Mouse (Mus musculus): ENCODE data around the gene Mapk6. TPM values are rescaled to one million over a fixed set of nuclear protein-coding genes. Genes with fewer than 3 reads are reported as not detected.

Gene Mapk6
- total RNA-seq, 2 experiments from 2014 or later, result 26.4 to 29.6 TPM

GRCm38 (mm10) chr9:75361699-75362098 lies 48.1 kb downstream of the Mapk6 start:
- Histone ChIP-seq H3K27ac (no peak overlapping the region), H3K4me3 (no peak overlapping the region)
- DNase-seq, result peak; percentile 86
- TF ChIP-seq CTCF (IDR thresholded peaks at IDR 0.05), result peak; percentile 96
- intact Hi-C loops (cut with DNase I), result loop anchor here (2.0 to 5.0 kb wide), 3 partner anchors 79 to 221 kb away; partner anchors contain the start of gene Leo1

DNA sequence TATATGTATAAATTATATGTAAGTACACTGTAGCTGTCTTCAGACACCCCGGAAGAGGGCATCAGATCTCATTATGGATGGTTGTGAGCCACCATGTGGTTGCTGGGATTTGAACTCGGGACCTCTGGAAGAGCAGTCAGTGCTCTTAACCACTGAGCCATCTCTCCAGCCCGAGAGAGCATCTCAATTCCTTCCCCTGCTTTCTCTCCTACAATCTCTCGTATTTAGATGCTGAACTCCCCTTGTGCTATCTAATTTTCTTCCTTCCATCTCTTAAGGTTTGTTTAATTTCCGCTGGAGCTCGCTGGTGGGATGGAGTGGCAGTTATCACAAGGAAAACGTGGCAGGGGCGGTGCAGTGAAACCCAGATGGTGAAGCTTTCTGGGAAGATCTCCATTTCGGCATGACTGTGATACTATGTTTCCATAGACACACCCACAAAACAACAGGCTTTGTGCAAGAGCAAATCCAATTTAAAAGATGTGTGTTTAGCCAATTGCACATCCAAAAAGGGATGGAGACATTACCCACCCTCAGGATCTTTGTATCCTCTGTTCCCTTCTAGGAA lies 52.6 kb downstream of the Mapk6 start:
- no peak overlapping the region for H3K4me3 ChIP-seq
- no peak for DNase-seq
- TF ChIP-seq CTCF (IDR thresholded peaks at IDR 0.05), result no peak
- intact Hi-C loops (cut with DNase I), result no loop called here
- H3K27ac ChIP-seq, result no peak overlapping the region

DNA sequence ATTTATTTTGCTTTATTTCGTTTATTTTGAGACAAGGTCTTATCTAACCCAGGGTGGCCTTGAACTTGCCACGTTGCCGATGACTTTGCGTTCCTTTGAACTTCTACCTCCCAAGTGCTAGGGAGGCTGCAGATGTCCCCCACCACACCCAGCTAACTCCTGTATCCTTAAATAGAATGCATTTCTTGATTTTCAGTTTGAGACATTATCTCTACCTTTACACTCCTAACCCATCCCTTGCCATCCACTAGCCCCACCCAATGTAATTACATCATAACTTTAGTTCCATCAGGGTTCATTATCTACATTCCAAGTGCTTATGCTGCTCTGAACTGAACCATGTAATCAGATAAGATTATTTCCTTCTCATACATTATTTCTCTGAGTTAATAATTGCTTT lies 54.0 kb downstream of the Mapk6 start:
- no peak overlapping the region for H3K4me3 ChIP-seq
- no peak overlapping the region for H3K27ac ChIP-seq
- intact Hi-C loops (cut with DNase I), result no loop called here
- TF ChIP-seq CTCF (IDR thresholded peaks at IDR 0.05), result no peak
- DNase-seq, result no peak

- intact Hi-C loops (cut with DNase I), result no loop called here
- DNase-seq, result no peak
- H3K27ac ChIP-seq, result no peak overlapping the region
- H3K4me3 ChIP-seq, result no peak overlapping the region
- TF ChIP-seq CTCF (IDR thresholded peaks at IDR 0.05), result no peak
These were observed 56.7 kb downstream of the Mapk6 start for GRCm38 (mm10) chr9:75353094-75353493.

DNA sequence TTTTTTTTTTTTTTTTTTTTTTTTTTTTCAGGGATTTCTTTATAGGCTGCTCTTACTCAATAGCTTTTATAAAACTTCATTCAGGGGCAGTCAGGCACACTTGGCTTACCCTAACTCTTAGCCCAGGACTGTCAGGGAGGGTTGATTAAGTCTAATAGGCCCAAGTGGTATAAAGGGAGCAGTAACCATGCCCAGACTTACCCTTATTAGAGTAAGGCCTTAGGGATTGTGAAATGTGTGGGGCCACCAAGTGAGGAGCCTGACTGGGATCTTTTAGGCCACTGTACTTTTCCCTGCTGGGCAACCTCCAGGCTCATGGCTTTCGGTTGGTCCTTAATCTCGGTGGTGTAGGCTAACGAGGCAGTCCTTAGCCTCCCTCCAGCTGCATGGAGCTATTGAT lies 61.2 kb downstream of the Mapk6 start:
- no peak for TF ChIP-seq CTCF (IDR thresholded peaks at IDR 0.05)
- no peak for DNase-seq

DNA sequence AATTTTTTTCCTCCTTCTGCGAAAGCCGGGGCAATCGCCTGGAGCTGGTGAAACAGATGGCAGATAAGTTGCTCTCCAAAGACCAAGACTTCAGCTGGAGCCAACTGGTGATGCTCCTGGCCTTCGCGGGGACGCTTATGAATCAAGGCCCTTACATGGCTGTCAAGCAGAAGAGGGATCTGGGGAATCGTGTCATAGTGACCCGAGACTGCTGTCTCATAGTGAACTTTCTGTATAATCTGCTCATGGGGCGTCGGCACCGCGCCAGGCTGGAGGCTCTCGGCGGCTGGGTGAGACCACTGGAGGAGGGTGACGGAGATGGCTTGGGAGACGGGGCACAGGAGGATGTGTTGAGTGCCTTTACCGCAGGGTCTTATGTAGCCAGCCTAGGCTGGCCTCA lies 61.7 kb downstream of the Mapk6 start:
- Histone ChIP-seq H3K27ac (no peak overlapping the region), H3K4me3 (no peak overlapping the region)
- no peak for DNase-seq
- intact Hi-C loops (cut with DNase I), result no loop called here
- no peak for TF ChIP-seq CTCF (IDR thresholded peaks at IDR 0.05)

More for the DNA sequence above, 61.2 kb downstream of the Mapk6 start:
- H3K27ac ChIP-seq, result no peak overlapping the region
- intact Hi-C loops (cut with DNase I), result no loop called here
- H3K4me3 ChIP-seq, result no peak overlapping the region

DNA sequence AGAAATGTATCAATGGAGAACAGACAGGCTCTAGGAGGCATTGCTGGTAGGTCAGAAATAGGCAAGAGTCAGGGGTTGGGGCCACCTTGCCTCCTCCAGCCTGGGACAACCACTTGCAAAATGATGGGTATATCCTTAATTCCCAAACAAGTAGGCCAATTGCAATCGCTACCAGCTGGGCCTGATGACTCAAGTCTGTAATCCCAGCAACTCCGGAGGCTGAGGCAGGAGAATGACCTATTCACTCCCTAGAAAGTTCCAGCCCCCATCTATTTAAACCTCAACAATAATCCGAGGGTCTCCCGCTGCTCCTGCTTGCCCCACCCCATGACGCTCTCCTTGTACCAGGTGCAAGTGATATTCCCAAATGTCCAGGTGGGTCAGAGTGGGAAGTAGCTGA lies 62.3 kb downstream of the Mapk6 start, which contains the start of gene Bcl2l10:
Bcl2l10 (plus strand) TSS at position 301 of the 400 bp plus-strand sequence.
- intact Hi-C loops (cut with DNase I), result no loop called here
- no peak for TF ChIP-seq CTCF (IDR thresholded peaks at IDR 0.05)
- Histone ChIP-seq H3K4me3 (no peak within 1 kb of the TSS), H3K27ac (no peak within 1 kb of the TSS)
- DNase-seq, result no peak

DNA sequence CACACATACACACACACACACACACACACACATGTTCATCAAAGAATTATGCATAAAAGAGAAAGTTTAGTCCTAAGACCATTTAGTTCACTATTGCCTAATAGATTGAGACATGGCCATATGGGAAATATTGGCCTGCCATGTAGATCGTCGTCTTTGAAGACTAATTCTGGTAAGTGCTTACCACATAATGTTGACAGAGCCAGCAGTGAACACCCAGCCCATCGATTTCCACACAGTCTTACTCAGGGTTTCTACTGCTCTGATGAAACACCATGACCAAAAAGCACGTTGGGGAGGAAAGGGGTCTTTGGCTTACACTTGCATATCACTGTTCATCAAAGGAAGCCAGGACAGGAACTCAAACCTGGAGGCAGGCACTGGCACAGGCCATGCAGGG lies 67.4 kb downstream of the Mapk6 start:
- TF ChIP-seq CTCF (IDR thresholded peaks at IDR 0.05), result no peak
- intact Hi-C loops (cut with DNase I), result no loop called here
- H3K27ac ChIP-seq, result no peak overlapping the region
- H3K4me3 ChIP-seq, result no peak overlapping the region
- no peak for DNase-seq

GRCm38 (mm10) chr9:75338016-75338415 lies 71.8 kb downstream of the Mapk6 start:
- no peak overlapping the region for H3K27ac ChIP-seq
- intact Hi-C loops (cut with DNase I), result no loop called here

GRCm38 (mm10) chr9:75334440-75334839 lies 75.4 kb downstream of the Mapk6 start:
- H3K27ac ChIP-seq, result no peak overlapping the region
- no peak for TF ChIP-seq CTCF (IDR thresholded peaks at IDR 0.05)
- intact Hi-C loops (cut with DNase I), result no loop called here
- DNase-seq, result no peak
- no peak overlapping the region for H3K4me3 ChIP-seq

More at GRCm38 (mm10) chr9:75338016-75338415, 71.8 kb downstream of the Mapk6 start:
- no peak overlapping the region for H3K4me3 ChIP-seq
- no peak for DNase-seq
- TF ChIP-seq CTCF (IDR thresholded peaks at IDR 0.05), result no peak

GRCm38 (mm10) chr9:75330821-75331220 lies 79.0 kb downstream of the Mapk6 start:
- Histone ChIP-seq H3K4me3 (no peak overlapping the region), H3K27ac (no peak overlapping the region)
- no peak for TF ChIP-seq CTCF (IDR thresholded peaks at IDR 0.05)
- intact Hi-C loops (cut with DNase I), result no loop called here
- no peak for DNase-seq

- TF ChIP-seq CTCF (IDR thresholded peaks at IDR 0.05), result no peak
- H3K4me3 ChIP-seq, result no peak overlapping the region
- intact Hi-C loops (cut with DNase I), result no loop called here
- no peak overlapping the region for H3K27ac ChIP-seq
- DNase-seq, result no peak
These were observed 81.8 kb downstream of the Mapk6 start for GRCm38 (mm10) chr9:75328047-75328446.

GRCm38 (mm10) chr9:75322099-75322885 lies 87.5 kb downstream of the Mapk6 start:
- TF ChIP-seq CTCF (IDR thresholded peaks at IDR 0.05), result no peak
- intact Hi-C loops (cut with DNase I), result no loop called here
- no peak for DNase-seq
- H3K4me3 ChIP-seq, result no peak overlapping the region
- H3K27ac ChIP-seq, result no peak overlapping the region
